Mouse (Mus musculus) urinary bladder, adult 2 months (tissue): ENCODE measurements around the gene Vdac2. TPM values are rescaled to one million over a fixed set of nuclear protein-coding genes. Genes with fewer than 3 reads are reported as not detected.

Source experiments
- DNase-seq: peaks from one replicate; pipeline ENCODE4 v3.0.0; 2022; ENCODE audit warnings: low spot score
- polyA plus RNA-seq: library from polyadenylated mRNA; depleted of rRNA; stranded (reverse); fragments of >200 nt; gene quantifications from 2 replicates; pipeline ENCODE4 v1.2.3, GENCODE M21; 2012; rRNA removed

Vdac2 gene
- polyA plus RNA-seq, 1 experiment, result 227 TPM

DNA sequence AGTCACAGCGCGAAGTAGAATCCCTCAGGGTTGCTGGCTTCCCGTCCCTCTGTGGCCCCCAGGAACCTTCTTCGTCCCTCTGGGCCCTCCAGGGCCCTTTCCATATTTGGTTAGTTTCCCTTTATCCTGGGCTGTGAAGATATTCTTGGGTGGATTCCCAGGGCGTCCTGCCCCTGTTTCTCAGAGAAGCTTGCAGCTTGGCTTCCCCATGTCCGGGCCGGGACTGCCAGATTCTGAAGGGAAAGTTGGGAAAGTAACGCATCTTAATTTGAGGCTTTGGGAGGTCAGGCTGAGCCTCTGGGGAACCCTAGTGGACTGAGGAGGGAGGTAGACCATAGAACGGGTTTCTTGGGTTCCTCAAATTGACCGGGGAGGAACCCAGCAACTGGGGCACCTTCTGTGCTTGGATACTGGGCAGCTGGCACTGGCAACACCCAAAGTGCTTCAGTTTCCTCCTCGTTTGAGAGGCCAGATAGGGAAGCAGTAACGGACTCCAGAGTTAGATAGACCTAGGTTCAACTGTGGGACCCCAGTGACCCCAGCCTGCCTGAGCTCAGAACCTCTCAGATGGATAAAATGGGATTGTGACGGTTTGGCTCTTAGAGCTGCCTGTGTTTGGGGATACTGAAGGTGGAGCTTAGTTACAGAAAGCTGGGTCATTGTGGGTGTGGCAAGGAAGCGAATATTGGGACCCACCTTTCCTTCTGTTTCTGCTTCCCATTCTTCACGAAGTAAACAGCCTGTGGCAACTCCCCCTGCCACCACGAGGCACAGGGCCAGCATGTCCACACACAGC, 27.2 kb downstream of the Vdac2 start:
- DNase-seq, result no peak

- no peak for DNase-seq
These were observed 28.5 kb downstream of the Vdac2 start for GRCm38 (mm10) chr14:21853456-21854109.

- no peak for DNase-seq
These were observed 29.2 kb downstream of the Vdac2 start for GRCm38 (mm10) chr14:21854271-21854670.

DNA sequence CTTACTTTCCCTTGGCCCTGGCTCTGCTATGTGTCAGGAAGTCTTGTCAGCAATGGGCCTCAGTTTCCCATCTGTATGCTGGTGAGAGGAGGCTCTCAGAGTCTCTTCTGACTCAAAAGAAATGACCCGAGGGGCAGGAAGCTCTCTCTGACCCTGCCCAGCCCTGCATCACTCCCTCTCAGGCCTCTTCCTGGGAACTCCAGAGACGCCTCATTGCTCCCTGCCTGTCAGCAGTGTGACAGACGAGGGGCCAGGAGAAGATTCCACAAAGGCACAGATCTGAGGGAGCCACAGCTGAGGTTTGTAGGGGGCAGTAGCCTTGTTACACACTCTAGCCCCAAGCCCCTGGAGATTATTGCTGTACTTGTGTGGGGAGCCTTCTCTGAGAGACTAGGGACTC, 30.9 kb downstream of the Vdac2 start:
- DNase-seq, result no peak

GRCm38 (mm10) chr14:21856886-21857285, 31.8 kb downstream of the Vdac2 start:
- DNase-seq, result no peak

GRCm38 (mm10) chr14:21866291-21866690, 41.3 kb downstream of the Vdac2 start:
- DNase-seq, result no peak

DNA sequence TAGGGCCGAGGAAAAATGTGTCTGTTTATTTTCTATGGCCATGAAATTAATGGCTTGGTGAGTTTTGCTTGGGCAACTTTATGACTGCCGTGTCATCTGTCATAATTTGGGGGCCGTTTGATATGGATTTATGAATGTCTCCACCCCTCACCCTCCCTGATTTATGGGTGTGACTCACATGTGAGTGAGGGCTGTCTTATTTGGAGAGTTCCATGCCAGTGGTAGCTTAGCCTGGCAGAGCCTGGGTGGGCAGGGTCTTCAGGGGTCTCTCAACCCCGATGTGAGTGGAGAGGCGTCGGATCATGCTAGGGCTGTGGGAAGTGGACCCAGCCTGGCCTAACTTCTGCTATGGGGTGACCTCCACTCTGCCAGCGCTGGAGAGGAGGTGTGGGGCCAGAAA, 41.8 kb downstream of the Vdac2 start:
- DNase-seq, result no peak

GRCm38 (mm10) chr14:21890430-21890829, 65.4 kb downstream of the Vdac2 start:
- no peak for DNase-seq

DNA sequence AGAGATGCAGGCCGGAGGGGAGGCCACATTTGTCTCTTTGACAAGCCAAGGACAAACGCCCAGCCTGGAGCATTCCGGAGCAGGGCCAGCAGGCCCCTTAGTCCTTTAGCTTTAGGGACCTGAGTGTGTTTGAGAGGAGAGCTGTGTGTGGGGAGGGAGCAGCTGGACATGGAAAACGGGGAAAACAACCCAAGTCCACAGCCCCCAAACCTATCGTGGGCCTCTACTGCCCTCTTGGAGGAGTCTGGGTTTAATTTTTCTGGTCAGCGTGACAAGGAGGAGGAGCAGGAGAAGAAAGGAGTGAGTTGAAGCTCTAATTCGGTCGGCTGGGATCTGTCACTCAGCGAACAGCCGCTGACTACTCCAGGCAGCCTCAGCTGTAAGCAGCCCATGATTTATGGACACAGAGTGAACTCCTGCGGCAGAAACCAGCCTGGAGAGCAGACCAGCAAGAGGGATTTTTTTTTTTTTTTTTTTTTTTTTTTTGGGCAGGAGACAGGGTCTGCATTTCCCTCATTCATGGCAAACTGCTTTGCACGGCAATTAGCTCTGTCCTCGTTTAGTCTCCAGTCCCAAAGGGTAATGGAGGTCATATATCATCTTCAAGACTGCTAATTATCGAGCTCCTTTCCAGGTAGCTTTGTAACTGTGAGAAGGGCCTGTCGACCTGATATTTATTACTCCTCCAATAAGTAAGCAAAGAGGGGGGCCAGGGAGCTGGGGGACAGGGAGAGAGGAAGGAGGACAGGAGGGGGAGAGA, 66.7 kb downstream of the Vdac2 start:
- no peak for DNase-seq

DNA sequence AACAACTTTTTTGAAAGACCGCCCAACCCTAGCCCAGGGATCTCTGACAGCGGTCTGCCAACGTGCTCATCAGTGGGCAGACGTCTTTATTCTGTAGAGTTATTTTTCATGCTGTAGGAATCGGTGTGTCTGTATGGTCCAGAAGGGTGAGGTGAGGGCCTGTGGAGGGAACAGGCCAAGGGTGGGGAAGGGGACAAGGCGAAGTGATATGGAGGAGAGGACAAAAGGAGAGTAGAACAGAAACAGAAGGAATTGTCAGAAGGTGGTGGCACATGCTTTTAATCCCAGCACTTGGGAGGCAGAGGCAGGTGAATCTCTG, 67.3 kb downstream of the Vdac2 start:
- no peak for DNase-seq

Other genes with a start within 250 kb of the Vdac2 start
- gene Dupd1, start 110.7 kb upstream of the Vdac2 start, polyA plus RNA-seq, result not detected in 2 replicates
- 9.6 and 10.4 TPM in 2 replicates for gene Samd8, start 74.7 kb upstream of the Vdac2 start, polyA plus RNA-seq
- 0.33 TPM in 1 of 2 replicates, not detected in the other for gene Dusp13, start 74.1 kb upstream of the Vdac2 start, polyA plus RNA-seq
- gene Comtd1, start 23.7 kb downstream of the Vdac2 start, polyA plus RNA-seq, result 13.2 and 13.9 TPM in 2 replicates
- gene Zfp503, start 164.4 kb downstream of the Vdac2 start, polyA plus RNA-seq, result 14.3 and 26.0 TPM in 2 replicates
- 0.74 and 1.3 TPM in 2 replicates for gene Lrmda, start 194.5 kb downstream of the Vdac2 start, polyA plus RNA-seq